Mouse (Mus musculus): Measurements from ENCODE around the gene Ets2. TPM values are rescaled to one million over a fixed set of nuclear protein-coding genes. Genes with fewer than 3 reads are reported as not detected.
A peak's percentile ranks its signal among the peaks of the same experiment; 100 is the strongest.

Ets2 gene
- polyA plus RNA-seq, 1 experiment, result 5.2 TPM

DNA sequence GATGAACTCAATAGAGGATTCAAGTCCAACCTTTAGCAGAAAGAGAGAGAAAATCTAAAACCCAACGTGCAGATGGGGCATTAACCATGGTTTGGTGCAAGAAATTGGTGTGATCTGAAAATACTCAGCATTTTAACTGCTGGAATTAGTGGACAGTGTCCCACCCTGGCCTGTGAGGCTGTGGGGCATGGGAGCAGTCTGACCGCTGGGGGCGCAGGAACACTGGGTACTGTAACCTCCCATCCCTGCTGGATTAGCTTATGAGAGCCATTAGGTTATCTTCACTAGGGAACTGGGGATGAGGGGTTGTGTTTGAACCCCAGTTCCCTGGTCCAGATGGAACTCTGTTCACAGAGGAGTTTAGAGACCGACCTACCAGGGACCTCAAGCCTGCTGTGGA is 13.9 kb upstream of the Ets2 start:
- H3K4me3 ChIP-seq (replicated peaks), result no peak overlapping the region
- no peak for TF ChIP-seq FLI1 (IDR thresholded peaks at IDR 0.05; ENCODE audit: low read length)
- TF ChIP-seq GATA1 (IDR thresholded peaks at IDR 0.05; ENCODE audit: borderline replicate concordance, low read length), result no peak
- H3K9me3 ChIP-seq, result peaks cover 6% of the 10 kb centered on the region; the same call in 1 of the 2 replicates
- no peaks in the 10 kb centered on the region for H3K36me3 ChIP-seq (replicated peaks; ENCODE audit: low read length)
- no peaks in the 10 kb centered on the region for H3K4me1 ChIP-seq
- peaks cover 68% of the 10 kb centered on the region for H3K27me3 ChIP-seq (replicated peaks)

DNA sequence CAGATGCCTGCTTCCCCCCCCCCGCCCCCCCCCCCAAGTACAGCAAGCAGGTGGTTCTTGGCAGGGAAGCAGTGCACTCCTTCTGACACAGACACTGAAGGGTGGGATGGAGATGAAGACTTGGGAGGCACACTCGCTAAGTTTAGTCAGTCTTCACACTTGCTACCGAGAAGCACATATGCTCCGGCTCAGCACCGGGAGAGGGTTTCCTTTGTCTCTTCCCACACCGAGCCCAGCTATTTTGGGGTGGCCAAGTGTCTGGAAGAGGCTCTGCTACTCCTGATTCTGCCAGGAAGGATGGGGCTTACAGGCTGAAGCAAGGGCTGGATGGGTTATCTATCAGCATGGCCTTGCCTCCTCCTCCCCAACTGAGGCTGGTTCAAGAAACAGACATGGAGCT is 5.3 kb upstream of the Ets2 start:
- Histone ChIP-seq H3K36me3 (replicated peaks; ENCODE audit: low read length) (no peaks in the 10 kb centered on the region), H3K27me3 (replicated peaks) (peaks cover 64% of the 10 kb centered on the region), H3K4me3 (replicated peaks) (no peak overlapping the region), H3K4me1 (peaks cover 4% of the 10 kb centered on the region), H3K9me3 (0 out of 2 replicates have a peak, but pooled peaks cover 2% of the 10 kb centered on the region)
- no peak for TF ChIP-seq GATA1 (IDR thresholded peaks at IDR 0.05; ENCODE audit: borderline replicate concordance, low read length)
- no peak for TF ChIP-seq FLI1 (IDR thresholded peaks at IDR 0.05; ENCODE audit: low read length)

DNA sequence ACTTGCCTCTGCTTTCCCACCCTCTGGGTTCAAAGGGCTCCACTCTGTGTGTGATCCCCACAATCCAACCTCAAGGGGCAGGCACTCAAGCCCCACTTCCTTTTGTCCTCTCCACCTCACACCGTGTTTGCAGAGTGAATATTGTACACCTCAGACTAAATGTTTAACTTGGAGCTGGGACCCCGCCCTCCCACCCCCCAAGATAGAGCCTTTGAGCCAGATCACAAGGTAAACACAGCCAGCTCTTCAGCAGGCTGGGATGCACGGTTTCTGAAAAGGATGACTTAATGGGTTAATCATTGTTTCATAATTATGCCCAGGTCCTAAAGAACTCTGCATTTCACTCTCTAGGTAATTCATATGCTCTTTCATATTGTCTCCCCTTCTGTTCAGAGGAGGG is 2.2 kb upstream of the Ets2 start:
- Histone ChIP-seq H3K36me3 (replicated peaks; ENCODE audit: low read length) (no peaks in the 10 kb centered on the region), H3K9me3 (no peaks in the 10 kb centered on the region), H3K4me1 (peaks cover 20% of the 10 kb centered on the region), H3K4me3 (replicated peaks) (no peak overlapping the region), H3K27me3 (replicated peaks) (peaks cover 71% of the 10 kb centered on the region)
- TF ChIP-seq FLI1 (IDR thresholded peaks at IDR 0.05; ENCODE audit: low read length) (no peak), GATA1 (IDR thresholded peaks at IDR 0.05; ENCODE audit: borderline replicate concordance, low read length) (no peak)

DNA sequence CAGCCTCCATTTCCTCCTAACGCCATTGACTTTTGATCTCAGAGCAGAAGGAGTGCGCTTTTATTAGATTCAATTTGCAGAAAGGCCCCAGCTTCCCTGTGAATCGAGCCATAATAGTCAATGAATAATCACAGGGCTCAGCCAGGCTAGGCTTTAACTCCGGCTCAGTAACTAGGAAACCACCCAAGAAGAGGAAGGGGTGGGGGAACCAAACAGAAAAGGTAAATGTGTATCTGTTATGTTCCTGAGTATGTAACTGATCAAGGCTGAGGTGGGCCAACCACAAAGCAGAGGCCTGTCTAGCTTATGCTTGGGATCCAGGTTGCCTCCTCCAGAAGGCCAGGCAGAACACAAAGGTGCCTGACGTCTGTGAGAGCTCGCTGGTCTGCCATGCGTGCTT is 1.7 kb upstream of the Ets2 start:
- no peak overlapping the region for H3K4me3 ChIP-seq (replicated peaks)
- no peaks in the 10 kb centered on the region for H3K9me3 ChIP-seq
- no peaks in the 10 kb centered on the region for H3K36me3 ChIP-seq (replicated peaks; ENCODE audit: low read length)
- TF ChIP-seq FLI1 (IDR thresholded peaks at IDR 0.05; ENCODE audit: low read length), result no peak
- no peak for TF ChIP-seq GATA1 (IDR thresholded peaks at IDR 0.05; ENCODE audit: borderline replicate concordance, low read length)
- H3K27me3 ChIP-seq (replicated peaks), result peaks cover 69% of the 10 kb centered on the region
- peaks cover 20% of the 10 kb centered on the region for H3K4me1 ChIP-seq

DNA sequence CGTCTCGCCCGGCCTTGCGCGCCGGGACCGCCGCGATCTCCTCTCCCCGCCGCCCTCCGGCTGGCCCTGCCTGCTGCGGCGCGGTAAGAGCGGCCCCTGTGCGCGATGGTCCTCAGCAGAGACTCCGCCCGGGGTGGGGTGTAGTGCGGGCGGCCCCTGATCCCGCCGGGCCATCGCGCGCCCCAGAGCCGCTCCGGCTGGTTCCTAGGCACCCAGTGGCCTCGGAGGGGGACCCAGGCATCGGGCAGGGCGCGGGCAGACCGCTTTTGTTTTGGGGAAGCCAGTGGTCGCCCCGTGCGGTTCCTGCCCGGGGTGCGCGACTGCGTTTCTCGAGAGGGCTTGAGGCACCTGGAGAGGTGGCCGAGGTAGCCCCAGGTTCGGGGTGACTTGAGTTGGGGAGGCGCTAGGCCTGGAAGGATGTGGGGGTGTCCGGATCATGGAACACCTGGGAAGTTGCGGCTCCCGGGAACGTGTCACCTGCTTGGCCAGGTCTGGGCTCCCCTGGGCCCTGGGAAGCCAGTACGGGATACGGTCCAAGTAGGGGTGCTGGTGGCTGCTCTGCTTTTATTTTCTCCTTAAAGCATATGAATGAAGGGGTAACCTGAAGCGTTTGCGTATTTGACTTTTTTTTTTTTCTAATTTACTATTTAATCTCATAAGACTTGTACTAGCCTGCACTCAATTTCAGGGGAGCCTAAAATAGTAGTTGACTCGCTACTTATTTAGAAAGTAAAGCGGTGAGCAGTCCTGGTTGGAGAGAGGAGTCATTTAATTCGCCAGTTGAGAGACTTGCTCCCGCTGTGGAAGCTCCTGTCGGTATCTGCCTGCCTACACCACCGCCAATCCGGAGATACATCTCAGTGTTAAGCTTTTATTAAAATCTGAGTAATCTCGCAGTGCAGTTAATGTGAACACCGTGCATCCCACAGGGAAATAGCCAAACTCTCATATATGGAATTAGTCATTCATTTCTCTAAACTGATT is 979 bp downstream of the Ets2 start:
- TF ChIP-seq FLI1 (IDR thresholded peaks at IDR 0.05; ENCODE audit: low read length), result no peak
- no peak for TF ChIP-seq GATA1 (IDR thresholded peaks at IDR 0.05; ENCODE audit: borderline replicate concordance, low read length)
- H3K27me3 ChIP-seq (replicated peaks), result peaks cover 65% of the 10 kb centered on the region
- peaks cover 6% of the 10 kb centered on the region for H3K36me3 ChIP-seq (replicated peaks; ENCODE audit: low read length)
- H3K4me1 ChIP-seq, result peaks cover 20% of the 10 kb centered on the region
- H3K4me3 ChIP-seq (replicated peaks), result peak overlapping the region; percentile 97
- no peaks in the 10 kb centered on the region for H3K9me3 ChIP-seq

DNA sequence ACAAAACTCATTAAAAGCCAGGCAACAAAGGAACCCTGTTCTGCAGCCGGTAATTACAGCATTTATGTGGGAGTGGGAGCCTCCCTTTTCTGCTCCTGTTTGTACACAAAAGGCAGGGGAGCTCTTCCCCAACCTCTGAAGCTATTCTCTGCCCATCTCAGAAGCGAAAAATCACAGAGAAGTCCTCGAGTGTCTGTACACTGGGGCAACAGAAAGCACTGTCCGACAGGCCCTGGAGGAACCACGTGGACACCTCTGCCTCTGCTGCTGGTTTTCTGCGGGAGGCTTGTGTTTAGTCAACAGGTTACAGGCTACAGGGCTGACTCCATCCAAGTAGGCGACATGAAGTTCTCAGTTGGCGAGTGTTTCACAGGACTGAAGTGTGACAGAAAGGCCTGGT is 2.1 kb downstream of the Ets2 start:
- peaks cover 59% of the 10 kb centered on the region for H3K27me3 ChIP-seq (replicated peaks)
- peaks cover 20% of the 10 kb centered on the region for H3K4me1 ChIP-seq
- TF ChIP-seq FLI1 (IDR thresholded peaks at IDR 0.05; ENCODE audit: low read length), result no peak
- TF ChIP-seq GATA1 (IDR thresholded peaks at IDR 0.05; ENCODE audit: borderline replicate concordance, low read length), result no peak
- H3K4me3 ChIP-seq (replicated peaks), result no peak overlapping the region
- no peaks in the 10 kb centered on the region for H3K9me3 ChIP-seq
- peaks cover 6% of the 10 kb centered on the region for H3K36me3 ChIP-seq (replicated peaks; ENCODE audit: low read length)

DNA sequence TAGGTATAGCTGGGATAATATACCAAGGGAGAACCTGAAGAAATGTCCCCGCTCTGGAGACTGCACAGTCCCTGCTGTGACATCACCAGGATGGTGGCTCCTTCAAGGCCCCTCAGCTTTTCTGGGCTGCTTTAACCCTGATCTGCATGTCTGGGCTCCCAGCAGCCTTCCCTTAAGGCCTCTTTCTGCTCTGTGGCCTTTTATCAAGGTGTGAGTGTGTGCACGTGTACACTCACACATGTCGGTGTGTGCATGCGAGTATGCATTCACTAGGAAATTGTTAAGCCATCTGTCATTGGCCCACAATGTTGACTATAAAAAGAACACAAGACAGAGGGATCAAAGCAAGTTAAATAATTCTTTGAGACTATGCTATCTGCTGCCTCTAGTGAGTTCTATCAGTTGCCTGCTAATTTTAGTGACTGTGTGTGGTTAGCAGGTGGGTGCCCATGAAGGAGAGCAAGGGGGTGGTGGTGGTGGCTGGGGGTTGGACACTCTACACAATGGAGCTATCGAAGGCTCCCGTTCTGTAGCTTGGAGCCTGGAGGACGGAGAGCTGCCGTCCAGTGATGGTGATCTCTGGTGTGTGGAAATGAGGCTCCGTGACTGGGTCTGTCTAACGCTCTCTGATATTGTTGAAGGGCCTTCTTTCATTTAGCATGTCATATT is 2.9 kb downstream of the Ets2 start:
- peaks cover 52% of the 10 kb centered on the region for H3K27me3 ChIP-seq (replicated peaks)
- H3K9me3 ChIP-seq, result no peaks in the 10 kb centered on the region
- peaks cover 11% of the 10 kb centered on the region for H3K36me3 ChIP-seq (replicated peaks; ENCODE audit: low read length)
- no peak overlapping the region for H3K4me3 ChIP-seq (replicated peaks)
- TF ChIP-seq GATA1 (IDR thresholded peaks at IDR 0.05; ENCODE audit: borderline replicate concordance, low read length) (no peak), FLI1 (IDR thresholded peaks at IDR 0.05; ENCODE audit: low read length) (no peak)
- peaks cover 20% of the 10 kb centered on the region for H3K4me1 ChIP-seq

DNA sequence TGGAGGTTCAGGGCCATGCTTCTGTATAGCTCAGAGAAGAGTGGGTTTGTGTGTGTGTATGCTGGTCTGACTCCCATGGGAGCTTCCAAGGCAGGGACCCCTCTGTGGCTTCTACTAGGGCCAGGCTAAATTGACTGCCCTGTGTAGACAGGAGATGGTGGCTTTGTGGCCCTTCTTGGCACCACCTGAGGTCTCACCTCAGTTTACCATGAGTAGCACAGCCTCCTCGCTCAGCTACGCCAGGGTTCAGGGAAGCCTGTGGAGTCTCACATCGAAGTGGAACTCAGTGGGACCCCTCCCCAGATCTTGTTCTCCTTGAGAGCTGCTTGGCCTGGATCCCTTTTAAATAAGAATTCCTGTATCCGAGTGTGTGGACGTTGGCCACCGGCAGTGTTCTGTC is 3.9 kb downstream of the Ets2 start:
- Histone ChIP-seq H3K4me1 (peaks cover 20% of the 10 kb centered on the region), H3K36me3 (replicated peaks; ENCODE audit: low read length) (peaks cover 19% of the 10 kb centered on the region), H3K4me3 (replicated peaks) (no peak overlapping the region), H3K9me3 (no peaks in the 10 kb centered on the region), H3K27me3 (replicated peaks) (peaks cover 43% of the 10 kb centered on the region)
- no peak for TF ChIP-seq FLI1 (IDR thresholded peaks at IDR 0.05; ENCODE audit: low read length)
- no peak for TF ChIP-seq GATA1 (IDR thresholded peaks at IDR 0.05; ENCODE audit: borderline replicate concordance, low read length)

DNA sequence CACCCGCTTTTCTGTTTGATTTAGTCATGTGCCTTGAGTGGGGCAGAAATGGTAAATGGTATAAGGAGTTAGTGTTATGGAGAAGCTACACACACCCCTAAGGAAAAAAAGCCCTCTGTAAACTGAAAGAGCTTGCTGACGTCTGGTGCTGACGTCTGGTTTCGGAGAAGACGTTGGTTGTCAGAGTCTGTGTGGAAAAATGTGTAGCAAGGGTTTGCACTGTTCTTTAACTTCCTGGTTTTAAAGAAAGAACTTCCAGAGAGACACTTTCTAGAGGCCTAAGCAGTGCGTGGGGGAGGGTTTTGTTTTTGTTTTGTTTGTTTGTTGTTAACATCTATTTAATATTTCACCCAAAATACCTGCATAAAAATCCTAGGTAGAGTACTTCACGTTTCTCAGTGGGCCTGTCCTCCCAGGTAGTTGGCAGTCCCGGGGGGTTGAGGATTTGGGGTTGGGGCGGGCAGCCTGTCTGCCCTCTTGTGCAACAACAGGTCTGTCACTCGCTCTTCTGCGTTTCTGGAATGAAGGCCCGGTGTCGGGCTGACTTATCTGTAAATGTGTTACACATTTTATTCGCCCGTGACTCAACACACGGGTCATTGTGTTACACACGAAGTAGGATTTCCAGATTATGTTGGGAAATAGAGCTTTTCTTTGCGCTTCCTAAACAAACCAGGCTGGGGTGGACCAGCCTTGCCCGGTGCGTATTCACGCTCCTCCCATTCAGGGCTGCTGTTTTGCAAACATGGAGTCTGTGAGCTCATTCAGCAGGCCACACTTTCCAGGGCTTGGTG is 6.5 kb downstream of the Ets2 start:
- Histone ChIP-seq H3K9me3 (no peaks in the 10 kb centered on the region), H3K27me3 (replicated peaks) (peaks cover 22% of the 10 kb centered on the region), H3K36me3 (replicated peaks; ENCODE audit: low read length) (peaks cover 33% of the 10 kb centered on the region), H3K4me3 (replicated peaks) (no peak overlapping the region), H3K4me1 (no peaks in the 10 kb centered on the region; the same call in 1 of the 2 replicates)
- TF ChIP-seq GATA1 (IDR thresholded peaks at IDR 0.05; ENCODE audit: borderline replicate concordance, low read length) (no peak), FLI1 (IDR thresholded peaks at IDR 0.05; ENCODE audit: low read length) (no peak)
